Mouse (Mus musculus) neural tube, embryonic 11.5 days (tissue): Measurements from ENCODE around the gene Gm10961. TPM values are rescaled to one million over a fixed set of nuclear protein-coding genes. Genes with fewer than 3 reads are reported as not detected.

ENCODE experiments used
- ATAC-seq: fragments of 200-750 bp; cut with Nextera tagmentation; 2 replicates; pipeline ENCODE4 v1.8.0; 2017; ENCODE audit warnings: moderate number of reproducible peaks, mild to moderate bottlenecking, moderate TSS enrichment, moderate library complexity; ENCODE audit not compliant: insufficient read depth, low FRiP score, low TSS enrichment
- DNase-seq: peaks from one replicate; pipeline ENCODE4 v3.0.0-alpha.2; 2015; ENCODE audit warnings: low spot score
- H3K27ac ChIP-seq: fragments of 300-500 bp; sonication (generic); 2 replicates; pipeline ENCODE4 v1.5.1; 2014; ENCODE audit warnings: low read depth, mild to moderate bottlenecking, low read length
- H3K27me3 ChIP-seq: fragments of 300-500 bp; sonication (generic); 2 replicates; pipeline ENCODE4 v1.6.1; 2014; ENCODE audit warnings: mild to moderate bottlenecking, low read length, mixed read lengths; ENCODE audit not compliant: control insufficient read depth, insufficient read depth
- H3K36me3 ChIP-seq: fragments of 300-500 bp; sonication (generic); 2 replicates; pipeline ENCODE4 v1.6.1; 2014; ENCODE audit warnings: mild to moderate bottlenecking, low read length, moderate library complexity, mixed read lengths; ENCODE audit not compliant: control insufficient read depth, insufficient read depth
- H3K4me1 ChIP-seq: fragments of 300-500 bp; sonication (generic); 2 replicates; pipeline ENCODE4 v1.6.1; 2014; ENCODE audit warnings: low read length, mixed read lengths; ENCODE audit not compliant: control insufficient read depth, insufficient read depth
- H3K4me2 ChIP-seq: fragments of 300-500 bp; sonication (generic); 2 replicates; pipeline ENCODE4 v1.6.1; 2014; ENCODE audit warnings: low read depth, mild to moderate bottlenecking, moderate library complexity
- H3K4me3 ChIP-seq: fragments of 300-500 bp; sonication (generic); 2 replicates; pipeline ENCODE4 v1.5.1; 2014; ENCODE audit warnings: low read depth, low read length
- H3K9ac ChIP-seq: fragments of 300-500 bp; sonication (generic); 2 replicates; pipeline ENCODE4 v1.6.1; 2014; ENCODE audit warnings: mild to moderate bottlenecking, low read length
- H3K9me3 ChIP-seq: fragments of 300-500 bp; sonication (generic); 2 replicates; pipeline ENCODE4 v1.6.1; 2016; ENCODE audit warnings: low read length; ENCODE audit not compliant: control insufficient read depth
- WGBS: fragments of 180-500 bp; shearing (Covaris S2); extraction: QIAGEN DNeasy Blood & Tissue Kit; methylation state at CpG from one replicate; pipeline ENCODE4 v1.1.7; 2014; 5-methylcytosine and 5-hydroxymethylcytosine counted together
- polyA plus RNA-seq: library from polyadenylated mRNA; unstranded; fragments of >200 nt; fragmentation: Nextera tagmentation; extraction: Ambion mirVana; gene quantifications from 2 replicates; pipeline ENCODE4 v1.2.1, GENCODE M21; 2014

Gm10961 gene
- polyA plus RNA-seq, 1 experiment from 2014 or later = not detected

DNA sequence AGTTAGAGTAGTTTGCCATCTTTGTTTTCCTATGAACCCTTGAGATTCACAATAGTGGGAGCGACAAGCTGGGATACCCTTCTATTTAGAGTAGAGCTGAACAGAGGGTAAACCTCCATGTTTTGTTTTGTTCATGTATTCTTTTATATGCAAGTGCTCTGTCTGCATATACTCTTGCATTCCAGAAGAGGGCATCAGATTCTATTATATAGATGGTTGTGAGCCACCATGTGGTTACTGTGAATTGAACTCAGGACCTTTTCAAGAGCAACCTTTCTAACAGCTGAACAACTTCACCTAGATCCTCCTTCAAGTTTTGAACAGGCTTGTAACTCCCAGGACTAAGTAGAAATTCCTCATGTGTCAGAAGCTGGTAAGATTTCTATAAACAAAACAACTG, 27.9 kb downstream of the Gm10961 start:
- H3K36me3 ChIP-seq = peaks cover 7% of the 10 kb centered on the region
- no peaks in the 10 kb centered on the region for H3K9me3 ChIP-seq
- no peak overlapping the region for H3K4me3 ChIP-seq
- no peak overlapping the region for H3K4me2 ChIP-seq
- WGBS = 96% methylated on average over 1 of the region's 1 CpGs
- H3K27me3 ChIP-seq = no peaks in the 10 kb centered on the region
- no peak for DNase-seq
- H3K27ac ChIP-seq = no peak overlapping the region
- H3K9ac ChIP-seq = no peak overlapping the region
- H3K4me1 ChIP-seq = no peaks in the 10 kb centered on the region
- no peak for ATAC-seq

GRCm38 (mm10) chr3:107664641-107665040, 33.5 kb downstream of the Gm10961 start:
- no peaks in the 10 kb centered on the region for H3K27me3 ChIP-seq
- no peaks in the 10 kb centered on the region for H3K9me3 ChIP-seq
- WGBS = 89% methylated on average over 1 of the region's 1 CpGs
- DNase-seq (no peak), ATAC-seq (no peak)
- H3K27ac ChIP-seq = no peak overlapping the region
- no peak overlapping the region for H3K4me3 ChIP-seq
- no peaks in the 10 kb centered on the region for H3K4me1 ChIP-seq
- no peak overlapping the region for H3K4me2 ChIP-seq
- H3K36me3 ChIP-seq = peaks cover 24% of the 10 kb centered on the region
- H3K9ac ChIP-seq = no peak overlapping the region

- no peak overlapping the region for H3K4me2 ChIP-seq
- no peak overlapping the region for H3K9ac ChIP-seq
- H3K36me3 ChIP-seq = peaks cover 22% of the 10 kb centered on the region
- H3K4me1 ChIP-seq = no peaks in the 10 kb centered on the region
- no peak for DNase-seq
- no peak overlapping the region for H3K27ac ChIP-seq
- no peaks in the 10 kb centered on the region for H3K27me3 ChIP-seq
- no peaks in the 10 kb centered on the region for H3K9me3 ChIP-seq
- no peak overlapping the region for H3K4me3 ChIP-seq
- ATAC-seq = no peak
- 89% methylated on average over 6 of the region's 6 CpGs for WGBS
Observed at GRCm38 (mm10) chr3:107667426-107667825, 36.3 kb downstream of the Gm10961 start.

GRCm38 (mm10) chr3:107668786-107669185, 37.7 kb downstream of the Gm10961 start:
- no peak for DNase-seq
- Histone ChIP-seq H3K36me3 (peaks cover 17% of the 10 kb centered on the region), H3K9me3 (no peaks in the 10 kb centered on the region)

GRCm38 (mm10) chr3:107670500-107670899, 39.4 kb downstream of the Gm10961 start:
- DNase-seq (no peak), ATAC-seq (no peak)
- Histone ChIP-seq H3K4me3 (no peak overlapping the region), H3K4me2 (no peak overlapping the region), H3K4me1 (no peaks in the 10 kb centered on the region), H3K27me3 (no peaks in the 10 kb centered on the region), H3K27ac (no peak overlapping the region), H3K9ac (no peak overlapping the region), H3K36me3 (peaks cover 13% of the 10 kb centered on the region), H3K9me3 (no peaks in the 10 kb centered on the region)
- WGBS = 95% methylated on average over 4 of the region's 4 CpGs

More at GRCm38 (mm10) chr3:107668786-107669185, 37.7 kb downstream of the Gm10961 start:
- Histone ChIP-seq H3K9ac (no peak overlapping the region), H3K4me2 (no peak overlapping the region), H3K4me1 (no peaks in the 10 kb centered on the region), H3K4me3 (no peak overlapping the region), H3K27ac (no peak overlapping the region), H3K27me3 (no peaks in the 10 kb centered on the region)
- WGBS = 87% methylated on average over 7 of the region's 7 CpGs
- ATAC-seq = no peak

DNA sequence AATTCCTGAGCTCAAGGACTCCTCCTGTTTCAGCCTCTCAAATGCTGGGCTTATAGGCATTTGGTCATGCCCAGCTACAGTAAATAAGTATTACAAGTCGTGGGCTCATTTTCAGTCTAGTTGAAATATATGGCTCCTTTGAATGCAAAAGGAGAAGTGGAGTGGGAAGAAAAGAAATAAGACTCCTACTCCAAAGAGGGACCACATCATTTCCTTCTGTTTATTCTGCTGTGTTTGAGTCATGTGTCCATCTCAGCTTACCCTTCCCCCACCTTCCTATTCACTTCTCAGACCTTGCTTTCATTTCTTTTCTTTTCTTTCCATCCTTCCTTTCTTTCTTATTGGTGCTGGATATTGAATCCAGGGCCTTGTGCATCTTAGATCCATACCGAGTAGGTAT, 40.4 kb downstream of the Gm10961 start:
- Histone ChIP-seq H3K9me3 (no peaks in the 10 kb centered on the region), H3K4me2 (no peak overlapping the region), H3K36me3 (peaks cover 11% of the 10 kb centered on the region), H3K9ac (no peak overlapping the region), H3K27ac (no peak overlapping the region), H3K4me3 (no peak overlapping the region), H3K4me1 (no peaks in the 10 kb centered on the region), H3K27me3 (no peaks in the 10 kb centered on the region)
- ATAC-seq = no peak
- 94% methylated on average over 2 of the region's 2 CpGs for WGBS
- no peak for DNase-seq

DNA sequence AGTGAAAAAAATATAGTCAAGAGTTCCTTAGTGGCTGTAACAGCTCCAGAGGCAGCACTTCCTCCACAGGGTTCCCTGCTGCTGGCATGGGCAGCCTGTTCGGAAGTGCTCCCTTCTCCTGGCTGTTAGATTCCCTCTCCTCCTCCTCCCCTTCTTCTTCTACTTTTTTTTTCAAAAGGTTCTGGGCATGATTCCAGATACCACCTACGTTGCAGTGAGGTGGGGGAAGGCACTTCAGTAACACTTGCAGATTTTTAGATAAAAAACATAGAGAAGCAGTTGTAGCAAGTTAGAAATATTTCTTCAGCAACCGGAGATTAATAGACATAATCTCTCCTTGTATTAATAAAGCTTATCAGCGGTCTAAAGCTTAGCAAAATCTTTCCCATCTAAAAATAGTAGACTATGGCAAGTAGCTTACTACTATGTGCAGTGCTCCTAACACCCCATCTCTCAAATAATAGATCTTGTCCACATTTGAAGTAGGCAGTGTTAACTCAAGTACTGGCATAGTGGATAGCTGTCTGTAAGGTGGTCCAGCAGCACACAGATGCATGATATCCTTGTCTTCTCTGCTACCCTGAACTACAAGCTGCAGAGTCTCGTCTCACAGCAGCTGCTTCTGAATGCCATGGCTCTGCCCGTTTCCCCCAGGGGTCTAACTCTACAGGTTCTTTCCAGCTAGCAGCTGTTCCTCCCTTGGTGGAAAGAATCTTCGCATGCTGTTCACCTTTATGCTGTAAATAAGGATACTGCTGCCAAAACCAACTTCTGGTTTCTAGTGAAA, 49.9 kb downstream of the Gm10961 start:
- 0 out of 2 replicates have a peak, but pooled peaks cover 4% of the 10 kb centered on the region for H3K4me1 ChIP-seq
- H3K27me3 ChIP-seq = no peaks in the 10 kb centered on the region
- H3K4me3 ChIP-seq = no peak overlapping the region
- ATAC-seq (no peak), DNase-seq (no peak)
- 53% methylated on average over 7 of the region's 7 CpGs for WGBS
- no peak overlapping the region for H3K4me2 ChIP-seq
- H3K27ac ChIP-seq = no peak overlapping the region
- peaks cover under 1% of the 10 kb centered on the region; the same call in 1 of the 2 replicates for H3K36me3 ChIP-seq
- H3K9ac ChIP-seq = no peak overlapping the region
- no peaks in the 10 kb centered on the region for H3K9me3 ChIP-seq

Other genes starting within 250 kb of the Gm10961 start
- 0.05 and 0.58 TPM in 2 replicates for gene Kcnc4, start 171.8 kb upstream of the Gm10961 start, polyA plus RNA-seq
- gene Slc6a17, start 113.3 kb upstream of the Gm10961 start, polyA plus RNA-seq = 2.6 and 3.6 TPM in 2 replicates
- gene Ubl4b, start 76.2 kb upstream of the Gm10961 start, polyA plus RNA-seq = not detected in 2 replicates
- gene Alx3, start 36.3 kb upstream of the Gm10961 start, polyA plus RNA-seq = 0.88 and 1.5 TPM in 2 replicates
- 101 and 108 TPM in 2 replicates for gene Strip1, start 372 bp downstream of the Gm10961 start, polyA plus RNA-seq
- gene Ahcyl1, start 65.2 kb downstream of the Gm10961 start, polyA plus RNA-seq = 124 and 127 TPM in 2 replicates
- gene Csf1, start 129.1 kb downstream of the Gm10961 start, polyA plus RNA-seq = 5.6 and 6.0 TPM in 2 replicates
- gene Eps8l3, start 245.9 kb downstream of the Gm10961 start, polyA plus RNA-seq = 0.11 TPM in 1 of 2 replicates, not detected in the other